Mouse (Mus musculus) intestine, embryonic 15.5 days (tissue): ENCODE results near the gene Cdk14. TPM values are rescaled to one million over a fixed set of nuclear protein-coding genes. Genes with fewer than 3 reads are reported as not detected.
A peak's percentile ranks its signal among the peaks of the same experiment; 100 is the strongest.

Experiments used
- ATAC-seq: fragments of 200-750 bp; cut with Nextera tagmentation; 2 replicates; pipeline ENCODE4 v1.8.0; 2017; ENCODE audit warnings: moderate TSS enrichment, moderate library complexity
- H3K27ac ChIP-seq: fragments of 300-500 bp; sonication (generic); 2 replicates; pipeline ENCODE4 v1.5.1; 2015; ENCODE audit warnings: mild to moderate bottlenecking, inconsistent platforms
- H3K27me3 ChIP-seq: fragments of 300-500 bp; sonication (generic); replicated peaks from 2 replicates; pipeline ENCODE4 v1.6.1; 2015; ENCODE audit warnings: inconsistent platforms
- H3K36me3 ChIP-seq: fragments of 300-500 bp; sonication (generic); 2 replicates; pipeline ENCODE4 v1.6.1; 2015; ENCODE audit warnings: inconsistent platforms
- H3K4me1 ChIP-seq: fragments of 300-500 bp; sonication (generic); replicated peaks from 2 replicates; pipeline ENCODE4 v1.6.1; 2015; ENCODE audit warnings: inconsistent platforms
- H3K4me2 ChIP-seq: fragments of 300-500 bp; sonication (generic); replicated peaks from 2 replicates; pipeline ENCODE4 v1.6.1; 2015; ENCODE audit warnings: mild to moderate bottlenecking, inconsistent platforms
- H3K4me3 ChIP-seq: fragments of 300-500 bp; sonication (generic); replicated peaks from 2 replicates; pipeline ENCODE4 v1.5.1; 2015; ENCODE audit warnings: inconsistent platforms
- H3K9ac ChIP-seq: fragments of 300-500 bp; sonication (generic); 2 replicates; pipeline ENCODE4 v1.6.1; 2015; ENCODE audit warnings: inconsistent platforms
- H3K9me3 ChIP-seq: fragments of 300-500 bp; sonication (generic); 2 replicates; pipeline ENCODE4 v1.6.1; 2016; ENCODE audit warnings: inconsistent platforms
- WGBS: fragments of 180-500 bp; shearing (Covaris S2); methylation state at CpG from one replicate; pipeline ENCODE4 v1.1.7; 2015; 5-methylcytosine and 5-hydroxymethylcytosine counted together
- polyA plus RNA-seq: library from polyadenylated mRNA; unstranded; fragments of >200 nt; fragmentation: Nextera tagmentation; extraction: Ambion mirVana; gene quantifications from 2 replicates; pipeline ENCODE4 v1.2.1, GENCODE M21; 2015

Gene Cdk14
- polyA plus RNA-seq, 1 experiment from 2014 or later: 16.6 TPM

DNA sequence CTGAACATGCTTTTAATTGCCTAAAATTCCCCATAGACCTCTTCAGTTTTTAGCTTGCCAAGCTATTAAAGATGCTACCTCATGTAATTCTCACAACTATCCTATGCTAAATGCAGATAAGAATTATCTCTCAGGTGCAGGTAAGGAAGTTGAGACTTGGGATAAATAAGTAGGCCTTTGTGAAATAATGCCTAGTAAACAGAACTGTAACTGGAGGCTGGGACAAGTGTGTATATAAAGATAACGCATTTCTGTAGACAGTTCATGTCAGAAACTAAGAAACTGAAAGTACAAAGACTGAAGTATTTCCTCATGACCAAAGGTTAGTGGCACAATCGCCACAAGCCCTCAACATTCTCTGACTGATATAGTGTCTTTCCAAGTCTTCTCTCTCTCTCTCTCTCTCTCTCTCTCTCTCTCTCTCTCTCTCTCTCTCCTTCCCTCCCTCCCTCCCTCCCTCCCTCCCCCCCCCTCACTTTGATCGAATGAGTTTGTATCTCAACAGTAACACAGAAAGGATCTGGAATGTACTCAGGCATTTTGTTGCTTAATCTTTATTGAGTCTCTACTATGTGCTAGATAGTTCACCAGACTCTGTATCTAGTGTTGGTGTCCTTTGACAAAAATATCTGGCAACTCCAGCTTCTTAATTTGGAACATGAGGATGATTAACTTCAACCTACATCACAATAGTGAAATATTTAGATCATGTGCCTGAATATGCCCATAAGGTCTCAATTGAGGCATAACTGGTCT, 233.9 kb downstream of the Cdk14 start:
- Histone ChIP-seq H3K4me1 (0 out of 2 replicates have a peak, but pooled peaks cover 2% of the 10 kb centered on the region), H3K9ac (no peak overlapping the region), H3K9me3 (no peaks in the 10 kb centered on the region), H3K4me2 (no peak overlapping the region), H3K27me3 (no peaks in the 10 kb centered on the region), H3K36me3 (no peaks in the 10 kb centered on the region), H3K4me3 (no peak overlapping the region), H3K27ac (no peak overlapping the region)
- ATAC-seq: peak; percentile 92
- WGBS: 41% methylated on average over 3 of the region's 3 CpGs

DNA sequence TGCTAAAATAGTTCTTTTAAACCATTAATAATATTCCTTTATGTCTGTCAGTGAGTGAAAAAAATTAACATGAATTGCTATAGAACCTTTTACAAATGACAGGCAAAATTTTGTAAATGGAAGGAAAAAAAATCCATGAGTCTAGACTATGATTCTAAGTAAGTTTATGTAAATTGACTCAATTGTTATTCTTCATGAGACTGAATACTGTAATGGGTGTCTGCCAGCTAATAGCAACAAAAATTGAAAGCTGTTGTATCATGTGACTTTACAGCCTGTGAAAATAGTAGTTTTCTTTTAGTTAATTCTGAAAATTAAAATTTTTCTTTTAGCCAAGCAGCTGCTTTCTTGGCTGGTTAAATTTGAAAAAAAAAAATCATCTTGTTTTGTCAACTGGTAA, 234.6 kb downstream of the Cdk14 start:
- H3K36me3 ChIP-seq: no peaks in the 10 kb centered on the region
- H3K4me1 ChIP-seq: 0 out of 2 replicates have a peak, but pooled peaks cover 2% of the 10 kb centered on the region
- no peak overlapping the region for H3K27ac ChIP-seq
- H3K4me2 ChIP-seq: no peak overlapping the region
- no peaks in the 10 kb centered on the region for H3K9me3 ChIP-seq
- no peak overlapping the region for H3K4me3 ChIP-seq
- H3K9ac ChIP-seq: no peak overlapping the region
- H3K27me3 ChIP-seq: no peaks in the 10 kb centered on the region
- ATAC-seq: no peak

DNA sequence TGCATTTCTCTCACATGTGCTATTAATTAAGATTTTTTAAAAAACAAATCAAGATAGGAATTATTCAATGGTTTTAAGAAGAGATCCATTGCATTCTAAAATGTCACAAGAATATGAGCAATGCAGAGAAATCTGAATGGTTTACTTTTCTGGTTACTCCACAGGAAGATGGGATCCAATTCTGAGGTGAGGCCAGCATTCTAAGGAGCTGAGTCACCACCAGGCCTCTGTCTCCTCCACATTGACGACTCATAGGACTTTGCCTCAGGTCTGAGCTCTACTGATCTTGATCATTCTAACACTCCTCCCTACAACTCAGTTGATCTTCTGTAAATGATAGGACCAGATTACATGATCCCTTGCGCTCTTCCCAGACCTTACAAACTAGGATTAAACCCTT, 239.4 kb downstream of the Cdk14 start:
- H3K9me3 ChIP-seq: no peaks in the 10 kb centered on the region
- H3K4me1 ChIP-seq: no peaks in the 10 kb centered on the region
- H3K27ac ChIP-seq: 0 out of 2 replicates have a peak overlapping the region, but pooled peaks have one; percentile 17
- H3K9ac ChIP-seq: no peak overlapping the region
- peak; percentile 70 for ATAC-seq
- H3K4me3 ChIP-seq: no peak overlapping the region
- H3K27me3 ChIP-seq: no peaks in the 10 kb centered on the region
- H3K4me2 ChIP-seq: no peak overlapping the region
- no peaks in the 10 kb centered on the region for H3K36me3 ChIP-seq
- 61% methylated on average over 2 of the region's 2 CpGs for WGBS

DNA sequence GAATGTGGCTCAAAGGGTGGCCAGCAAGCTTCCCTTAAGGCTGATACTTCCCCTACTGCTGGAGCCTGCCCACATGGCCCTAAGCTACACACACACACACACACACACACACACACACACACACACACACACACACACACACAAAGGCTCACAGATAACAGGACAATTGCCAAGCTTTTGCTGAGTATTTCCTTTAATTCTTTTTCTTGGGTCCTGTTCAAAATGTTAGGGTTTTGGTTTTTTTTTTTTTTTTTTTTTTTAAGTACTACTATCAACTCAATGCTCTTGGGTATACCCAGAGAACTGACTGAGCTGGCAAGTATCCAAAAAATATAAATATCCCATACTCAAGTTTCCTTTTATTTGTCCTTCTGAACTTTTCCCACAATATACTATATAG, 239.8 kb downstream of the Cdk14 start:
- Histone ChIP-seq H3K4me3 (no peak overlapping the region), H3K36me3 (no peaks in the 10 kb centered on the region), H3K9me3 (no peaks in the 10 kb centered on the region), H3K27me3 (no peaks in the 10 kb centered on the region), H3K27ac (no peak overlapping the region), H3K4me2 (no peak overlapping the region), H3K9ac (no peak overlapping the region), H3K4me1 (no peaks in the 10 kb centered on the region)
- peak; percentile 65 for ATAC-seq

DNA sequence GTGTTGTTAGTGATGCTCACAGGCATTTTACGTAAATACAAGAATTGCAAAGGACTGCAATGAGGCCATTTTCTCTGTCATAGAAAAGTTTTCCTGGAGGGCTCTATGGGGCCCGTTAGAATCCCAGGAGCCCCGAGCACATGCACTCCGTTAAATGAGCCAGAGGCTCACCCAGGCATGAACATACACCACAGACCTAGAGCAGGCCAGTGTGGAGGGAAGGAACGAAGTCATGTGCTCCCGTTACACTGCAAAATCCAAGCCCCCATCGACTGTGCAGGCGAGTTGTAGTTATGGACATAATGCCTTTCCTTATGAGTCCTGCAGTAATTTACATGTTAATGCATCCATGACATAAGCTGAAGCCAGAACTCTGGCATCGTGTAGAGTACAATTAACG, 244.1 kb downstream of the Cdk14 start:
- H3K9me3 ChIP-seq: no peaks in the 10 kb centered on the region
- H3K4me3 ChIP-seq: no peak overlapping the region
- 89% methylated on average over 10 of the region's 10 CpGs for WGBS
- no peak for ATAC-seq
- H3K4me1 ChIP-seq: no peaks in the 10 kb centered on the region
- H3K27ac ChIP-seq: no peak overlapping the region
- H3K4me2 ChIP-seq: no peak overlapping the region
- H3K36me3 ChIP-seq: no peaks in the 10 kb centered on the region
- H3K27me3 ChIP-seq: no peaks in the 10 kb centered on the region
- no peak overlapping the region for H3K9ac ChIP-seq

DNA sequence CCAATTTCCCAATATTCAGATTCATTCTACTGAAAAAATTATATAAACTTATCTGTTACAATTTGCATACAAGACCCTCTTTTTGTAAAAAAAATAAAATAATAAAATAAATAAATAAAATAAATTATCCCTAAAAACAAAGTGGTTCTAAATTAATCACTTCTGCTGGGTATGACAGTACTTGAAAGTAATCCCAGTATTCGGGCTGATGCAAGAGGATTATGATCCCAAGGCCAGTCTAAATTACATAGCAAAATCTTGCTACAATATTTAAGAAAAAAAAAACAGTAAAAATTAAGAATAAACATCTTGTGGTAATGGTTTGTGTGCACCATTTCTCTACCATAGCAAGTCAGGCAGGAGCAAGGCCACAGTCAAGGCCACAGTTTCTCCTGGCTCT, 244.5 kb downstream of the Cdk14 start:
- H3K4me3 ChIP-seq: no peak overlapping the region
- WGBS: 82% methylated on average over 1 of the region's 1 CpGs
- ATAC-seq: no peak
- no peak overlapping the region for H3K4me2 ChIP-seq
- H3K4me1 ChIP-seq: no peaks in the 10 kb centered on the region
- no peak overlapping the region for H3K9ac ChIP-seq
- no peaks in the 10 kb centered on the region for H3K9me3 ChIP-seq
- H3K27me3 ChIP-seq: no peaks in the 10 kb centered on the region
- H3K36me3 ChIP-seq: no peaks in the 10 kb centered on the region
- H3K27ac ChIP-seq: no peak overlapping the region

DNA sequence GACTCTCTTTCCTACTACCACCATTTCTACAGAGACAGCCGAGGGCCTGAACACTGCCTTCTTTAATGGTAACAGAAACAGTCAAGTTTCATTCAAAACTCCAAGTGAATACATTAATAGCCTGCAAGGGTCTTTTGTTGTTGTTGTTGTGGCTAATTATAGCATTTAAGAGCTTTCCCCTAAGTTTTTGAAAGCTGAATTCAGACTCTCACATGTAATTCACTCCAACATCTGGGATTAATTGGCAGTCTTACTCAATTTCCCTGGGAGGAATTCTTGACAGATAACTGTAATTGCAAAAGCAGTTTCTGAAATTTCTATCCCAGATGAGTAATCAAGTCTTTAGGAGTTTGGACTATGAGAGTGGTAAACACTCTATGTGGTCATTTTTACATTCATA, 245.0 kb downstream of the Cdk14 start:
- H3K9me3 ChIP-seq: no peaks in the 10 kb centered on the region
- no peaks in the 10 kb centered on the region for H3K27me3 ChIP-seq
- ATAC-seq: no peak
- no peaks in the 10 kb centered on the region for H3K4me1 ChIP-seq
- no peak overlapping the region for H3K9ac ChIP-seq
- 78% methylated on average over 1 of the region's 1 CpGs for WGBS
- no peak overlapping the region for H3K4me2 ChIP-seq
- H3K36me3 ChIP-seq: no peaks in the 10 kb centered on the region
- no peak overlapping the region for H3K4me3 ChIP-seq
- no peak overlapping the region for H3K27ac ChIP-seq

DNA sequence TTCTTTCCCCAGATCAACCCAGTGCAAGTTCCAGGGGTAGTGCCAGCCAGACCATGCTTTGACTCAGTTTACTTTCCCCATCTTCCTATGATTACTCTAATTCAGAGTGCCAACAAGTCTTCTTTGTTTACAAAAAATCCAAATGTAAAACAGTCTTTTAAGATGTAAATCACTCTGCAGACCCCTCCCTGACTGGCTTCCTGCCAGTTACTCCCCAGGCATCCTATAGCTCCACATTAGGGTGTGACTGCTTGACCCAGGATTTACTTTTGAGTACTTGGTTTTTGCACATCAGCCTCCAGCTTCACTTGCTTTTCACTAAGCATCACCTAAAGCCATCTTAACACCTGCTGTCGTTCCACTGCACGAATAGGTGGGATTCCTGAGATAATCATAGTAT, 254.0 kb downstream of the Cdk14 start:
- no peaks in the 10 kb centered on the region for H3K27me3 ChIP-seq
- no peak overlapping the region for H3K4me2 ChIP-seq
- no peak overlapping the region for H3K4me3 ChIP-seq
- no peak overlapping the region for H3K9ac ChIP-seq
- H3K27ac ChIP-seq: no peak overlapping the region
- no peaks in the 10 kb centered on the region for H3K9me3 ChIP-seq
- no peaks in the 10 kb centered on the region for H3K4me1 ChIP-seq
- no peak for ATAC-seq
- no peaks in the 10 kb centered on the region for H3K36me3 ChIP-seq
- 43% methylated on average over 2 of the region's 2 CpGs for WGBS

DNA sequence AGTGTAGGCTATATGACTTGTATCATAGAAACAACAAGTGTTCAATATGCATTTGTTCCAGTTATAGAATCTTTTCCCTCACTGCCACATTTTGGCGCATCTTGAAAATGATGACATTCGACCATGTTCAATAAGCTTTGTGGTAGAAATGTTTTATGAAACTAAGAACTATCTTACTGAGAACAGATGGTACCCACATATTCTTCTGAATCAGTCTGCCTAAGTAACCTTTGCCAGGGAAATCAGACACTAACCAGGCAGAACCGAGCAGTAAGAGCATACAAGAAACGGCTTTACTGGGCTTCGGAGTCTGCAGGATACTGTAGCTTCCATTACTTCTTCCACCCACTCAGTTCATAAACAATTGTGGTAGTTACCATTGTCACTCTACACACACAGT, 255.8 kb downstream of the Cdk14 start:
- WGBS: 93% methylated on average over 5 of the region's 5 CpGs
- ATAC-seq: no peak

DNA sequence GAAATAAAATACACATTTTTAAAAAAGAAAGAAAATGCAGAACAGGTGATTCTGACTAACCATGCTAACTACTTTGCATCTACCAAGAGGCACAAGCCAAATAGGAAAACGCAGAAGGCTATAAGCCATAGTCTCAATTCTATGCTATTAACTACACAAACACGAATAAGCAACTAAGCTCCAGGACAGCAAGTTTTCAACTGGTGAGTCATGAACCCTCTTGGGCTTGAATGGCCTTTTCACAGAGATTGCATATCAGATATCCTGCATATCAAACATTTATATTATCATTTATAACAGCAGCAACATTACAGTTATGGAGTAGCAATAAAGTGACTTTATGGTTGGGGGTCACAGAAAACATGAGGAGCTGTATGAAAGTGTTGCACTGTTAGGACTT, 256.3 kb downstream of the Cdk14 start:
- no peaks in the 10 kb centered on the region for H3K9me3 ChIP-seq
- WGBS: 85% methylated on average over 2 of the region's 2 CpGs
- no peak overlapping the region for H3K4me2 ChIP-seq
- no peak for ATAC-seq
- H3K36me3 ChIP-seq: no peaks in the 10 kb centered on the region
- no peak overlapping the region for H3K27ac ChIP-seq
- H3K27me3 ChIP-seq: no peaks in the 10 kb centered on the region
- H3K4me1 ChIP-seq: no peaks in the 10 kb centered on the region
- H3K9ac ChIP-seq: no peak overlapping the region
- H3K4me3 ChIP-seq: no peak overlapping the region

More for the DNA sequence above, 255.8 kb downstream of the Cdk14 start:
- H3K4me3 ChIP-seq: no peak overlapping the region
- H3K27me3 ChIP-seq: no peaks in the 10 kb centered on the region
- no peak overlapping the region for H3K27ac ChIP-seq
- no peaks in the 10 kb centered on the region for H3K36me3 ChIP-seq
- no peaks in the 10 kb centered on the region for H3K4me1 ChIP-seq
- H3K4me2 ChIP-seq: no peak overlapping the region
- H3K9ac ChIP-seq: no peak overlapping the region
- H3K9me3 ChIP-seq: no peaks in the 10 kb centered on the region

DNA sequence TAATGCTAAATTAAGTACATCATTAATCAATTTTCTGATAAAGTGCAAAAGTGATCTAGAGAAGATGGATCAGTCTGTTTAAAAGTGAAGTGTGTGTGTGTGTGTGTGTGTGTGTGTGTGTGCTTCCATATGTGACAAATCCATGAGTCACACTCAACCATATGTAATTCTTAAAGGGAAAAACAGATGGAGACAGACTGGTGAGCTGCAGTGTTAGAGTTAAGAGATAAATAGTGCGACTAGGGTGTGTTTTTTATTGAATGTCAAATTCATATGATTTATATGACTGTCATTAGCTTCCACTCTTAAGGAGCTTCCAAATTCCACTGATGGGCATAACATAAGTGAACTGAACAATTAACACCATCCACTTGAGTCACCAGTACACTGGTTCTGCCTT, 260.6 kb downstream of the Cdk14 start:
- Histone ChIP-seq H3K4me1 (no peaks in the 10 kb centered on the region), H3K9me3 (no peaks in the 10 kb centered on the region), H3K9ac (no peak overlapping the region), H3K4me3 (no peak overlapping the region), H3K4me2 (no peak overlapping the region), H3K27me3 (no peaks in the 10 kb centered on the region), H3K36me3 (no peaks in the 10 kb centered on the region), H3K27ac (no peak overlapping the region)
- 73% methylated on average over 1 of the region's 1 CpGs for WGBS
- no peak for ATAC-seq

DNA sequence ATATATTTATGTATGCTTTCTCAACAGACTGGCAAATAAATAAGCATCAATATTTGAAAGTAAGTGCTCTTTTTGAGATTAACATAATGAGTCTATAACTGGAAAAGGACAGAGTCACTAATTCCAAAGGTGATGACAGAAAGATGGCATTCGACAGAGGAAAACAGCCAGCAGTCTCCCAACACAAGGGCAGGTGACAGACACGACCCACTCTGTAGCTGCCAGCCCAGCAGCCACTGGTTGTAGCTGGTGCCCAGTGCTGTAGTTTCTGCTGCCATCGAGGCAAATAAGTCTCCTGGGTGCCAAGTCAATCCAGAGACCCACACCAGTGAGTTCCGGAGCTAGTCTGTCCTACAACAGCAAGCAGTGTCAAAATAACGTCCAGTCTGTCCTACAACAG, 280.3 kb downstream of the Cdk14 start:
- Histone ChIP-seq H3K27ac (no peak overlapping the region), H3K9me3 (no peaks in the 10 kb centered on the region), H3K36me3 (no peaks in the 10 kb centered on the region), H3K27me3 (no peaks in the 10 kb centered on the region), H3K4me2 (no peak overlapping the region), H3K4me1 (no peaks in the 10 kb centered on the region), H3K4me3 (no peak overlapping the region), H3K9ac (no peak overlapping the region)
- ATAC-seq: no peak
- WGBS: 87% methylated on average over 5 of the region's 5 CpGs

DNA sequence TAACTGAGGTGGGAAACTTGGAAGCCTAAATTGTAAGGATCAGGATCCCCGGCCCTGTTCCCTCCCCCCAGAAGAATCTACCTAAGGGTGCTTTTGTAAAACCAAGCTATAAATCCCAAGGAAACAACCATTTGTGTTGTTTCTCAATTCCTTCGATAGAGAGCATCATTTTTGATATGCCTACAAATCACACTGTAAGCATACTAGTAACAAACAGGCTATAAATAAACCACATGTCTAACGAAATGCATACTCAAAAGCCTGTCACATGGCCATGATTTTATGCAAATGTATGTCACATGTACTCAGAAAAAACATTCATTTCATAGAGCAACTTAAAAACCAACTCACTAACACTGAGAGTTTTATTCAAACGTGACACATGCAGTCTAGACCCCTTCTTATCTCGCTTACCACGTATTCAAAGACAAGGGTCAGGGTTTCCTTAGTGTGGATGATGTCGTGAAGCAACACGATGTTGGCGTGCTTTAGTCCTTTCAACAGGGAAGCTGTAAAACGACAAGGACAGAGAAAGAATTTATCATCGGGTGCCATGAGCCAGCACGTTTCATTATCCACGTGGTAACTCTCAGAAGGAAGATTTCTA, 285.1 kb downstream of the Cdk14 start:
- H3K4me2 ChIP-seq: no peak overlapping the region
- 71% methylated on average over 13 of the region's 13 CpGs for WGBS
- H3K36me3 ChIP-seq: no peaks in the 10 kb centered on the region
- H3K4me1 ChIP-seq: no peaks in the 10 kb centered on the region
- no peak overlapping the region for H3K27ac ChIP-seq
- no peaks in the 10 kb centered on the region for H3K9me3 ChIP-seq
- H3K9ac ChIP-seq: no peak overlapping the region
- no peaks in the 10 kb centered on the region for H3K27me3 ChIP-seq
- H3K4me3 ChIP-seq: no peak overlapping the region
- no peak for ATAC-seq
